Mouse (Mus musculus): ENCODE data around the gene Comtd1.

Gene Comtd1

GRCm38 (mm10) chr14:21848166-21849154 is at the start of gene Comtd1:
Comtd1 (minus strand) TSS chr14:21848977.
- DNase-seq (ENCODE audit: low read depth), result peak; percentile 95

- DNase-seq (ENCODE audit: low read depth), result no peak
These were observed 43.5 kb upstream of the Comtd1 start for GRCm38 (mm10) chr14:21892341-21892659.

- no peak for DNase-seq (ENCODE audit: low read depth)
These were observed 43.0 kb upstream of the Comtd1 start for GRCm38 (mm10) chr14:21891581-21892340.

GRCm38 (mm10) chr14:21890430-21890829 is 41.7 kb upstream of the Comtd1 start:
- no peak for DNase-seq (ENCODE audit: low read depth)

GRCm38 (mm10) chr14:21866816-21867215 is 18.0 kb upstream of the Comtd1 start:
- DNase-seq (ENCODE audit: low read depth), result no peak

- no peak for DNase-seq (ENCODE audit: low read depth)
These were observed 17.5 kb upstream of the Comtd1 start for GRCm38 (mm10) chr14:21866291-21866690.

GRCm38 (mm10) chr14:21856886-21857285 is 8.1 kb upstream of the Comtd1 start:
- DNase-seq (ENCODE audit: low read depth), result no peak

- no peak for DNase-seq (ENCODE audit: low read depth)
These were observed 7.2 kb upstream of the Comtd1 start for GRCm38 (mm10) chr14:21855961-21856360.

GRCm38 (mm10) chr14:21854271-21854670 is 5.5 kb upstream of the Comtd1 start:
- DNase-seq (ENCODE audit: low read depth), result no peak

- DNase-seq (ENCODE audit: low read depth), result peak; percentile 91
These were observed 4.8 kb upstream of the Comtd1 start for GRCm38 (mm10) chr14:21853456-21854109.

- no peak for DNase-seq (ENCODE audit: low read depth)
These were observed 3.4 kb upstream of the Comtd1 start for GRCm38 (mm10) chr14:21851996-21852791.

GRCm38 (mm10) chr14:21850419-21851127 is 1.8 kb upstream of the Comtd1 start:
- no peak for DNase-seq (ENCODE audit: low read depth)

- DNase-seq (ENCODE audit: low read depth), result no peak
These were observed 994 bp upstream of the Comtd1 start for GRCm38 (mm10) chr14:21849524-21850418.

- peak; percentile 62 for DNase-seq (ENCODE audit: low read depth)
These were observed 1.2 kb downstream of the Comtd1 start for GRCm38 (mm10) chr14:21847381-21848165.

GRCm38 (mm10) chr14:21846827-21847380 is 1.9 kb downstream of the Comtd1 start:
- DNase-seq (ENCODE audit: low read depth), result no peak

- no peak for DNase-seq (ENCODE audit: low read depth)
These were observed 5.5 kb downstream of the Comtd1 start for GRCm38 (mm10) chr14:21843263-21843662.

GRCm38 (mm10) chr14:21841819-21842592 is 6.8 kb downstream of the Comtd1 start:
- DNase-seq (ENCODE audit: low read depth), result no peak

Data from induced T-regulatory cell, adult 2 months (primary cell).